Mouse (Mus musculus) layer of hippocampus, postnatal 36 days (tissue): ENCODE results near the gene Tmc5. TPM values are rescaled to one million over a fixed set of nuclear protein-coding genes. Genes with fewer than 3 reads are reported as not detected.

Source experiments
- DNase-seq, 2 experiments: peaks; one replicate each; pipeline ENCODE4 v3.0.0; 2022
- total RNA-seq, 2 experiments: library from RNA; stranded (reverse); gene quantifications; 2 replicates each; pipeline ENCODE4 v1.2.3; 2021

Gene Tmc5
- total RNA-seq, 2 experiments from 2014 or later: 0.23 to 0.27 TPM

DNA sequence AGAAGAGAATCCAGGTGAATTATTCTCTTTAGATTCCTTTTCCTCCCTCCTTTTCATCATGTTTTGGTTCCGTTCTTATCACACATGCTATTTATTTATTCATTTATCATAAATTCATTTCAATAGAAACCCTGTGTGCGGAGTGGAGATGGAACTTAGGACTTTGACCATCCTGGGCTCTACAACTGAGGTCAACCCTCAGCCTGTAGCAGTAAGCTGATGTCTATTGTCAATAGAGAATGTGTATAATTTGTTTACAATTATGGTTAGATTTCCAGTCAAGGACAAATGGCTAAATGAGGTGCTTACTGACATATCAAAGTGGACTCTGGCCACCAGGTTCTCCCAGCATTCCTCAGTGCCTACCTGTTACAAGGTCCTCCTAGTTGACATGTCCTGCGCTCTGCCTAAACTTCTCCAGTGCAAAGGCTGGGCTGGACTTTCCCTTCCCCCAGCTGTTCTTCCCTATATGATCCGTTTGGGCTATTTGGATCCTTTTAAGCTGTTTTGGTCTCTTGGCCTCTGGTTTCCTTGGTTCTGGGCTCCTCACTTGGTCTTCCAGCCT, 14.2 kb downstream of the Tmc5 start:
- DNase-seq: no peak

- DNase-seq: no peak
These were observed 14.8 kb downstream of the Tmc5 start for GRCm38 (mm10) chr7:118611933-118612332.

- DNase-seq: no peak
These were observed 17.0 kb downstream of the Tmc5 start for GRCm38 (mm10) chr7:118614076-118614475.

DNA sequence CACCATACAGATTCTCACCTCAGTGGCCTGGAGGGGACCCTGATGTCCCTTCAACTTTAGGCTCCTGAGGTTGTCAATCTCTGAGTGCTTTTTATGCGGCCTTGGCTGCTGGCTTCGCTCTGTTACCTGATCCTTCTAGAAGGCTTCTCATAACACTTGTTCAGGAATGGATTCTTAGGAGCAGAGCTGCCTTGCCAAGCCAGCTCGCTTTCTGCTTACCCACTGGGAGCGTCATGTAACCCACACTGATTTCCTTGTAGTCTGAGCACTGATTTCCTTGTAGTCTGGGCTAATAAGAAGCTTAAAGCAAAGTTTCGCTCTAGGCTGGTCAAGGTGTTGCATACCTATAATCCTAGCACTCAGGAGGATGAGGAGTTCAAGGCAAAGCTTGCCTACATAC, 21.0 kb downstream of the Tmc5 start:
- DNase-seq: no peak

GRCm38 (mm10) chr7:118620243-118620906, 23.3 kb downstream of the Tmc5 start:
- no peak for DNase-seq

GRCm38 (mm10) chr7:118621094-118621493, 24.0 kb downstream of the Tmc5 start:
- DNase-seq: no peak

DNA sequence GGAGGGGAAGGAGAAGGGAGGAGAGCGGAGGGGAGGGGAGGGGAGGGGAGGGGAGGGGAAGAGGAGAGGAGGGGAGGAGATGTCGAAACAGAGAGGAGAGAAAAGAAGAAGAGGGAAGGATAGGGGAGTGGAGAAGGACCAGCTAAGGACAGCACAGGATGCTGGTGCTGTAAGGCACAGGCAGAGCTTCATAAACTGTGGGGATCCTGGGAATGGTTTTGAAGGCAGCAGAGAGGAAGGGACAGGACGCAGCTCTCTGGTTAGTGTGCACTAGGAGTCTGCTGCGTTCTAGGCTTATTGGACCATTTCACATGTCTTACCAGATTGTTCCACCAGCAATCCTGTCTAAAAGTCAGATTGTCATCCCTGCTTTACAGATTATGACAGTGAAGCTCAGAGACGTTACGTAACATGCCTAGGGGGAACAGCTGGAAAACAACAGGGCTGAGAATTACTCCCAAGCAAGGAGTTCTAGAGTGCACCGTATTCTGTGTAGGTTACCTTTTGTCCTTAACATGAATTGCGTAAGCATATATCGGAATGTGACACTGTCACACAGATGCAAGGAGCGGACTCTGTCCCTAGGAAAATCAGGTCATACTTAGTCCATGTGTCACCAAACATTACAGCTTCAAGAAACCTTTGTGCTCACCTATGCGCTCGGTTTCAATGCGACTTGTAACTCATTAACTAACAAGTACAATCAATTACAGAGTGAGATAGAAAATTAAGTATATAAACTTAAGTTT, 30.6 kb downstream of the Tmc5 start:
- DNase-seq: no peak

- no peak for DNase-seq
These were observed 36.0 kb downstream of the Tmc5 start for GRCm38 (mm10) chr7:118633094-118633493.

DNA sequence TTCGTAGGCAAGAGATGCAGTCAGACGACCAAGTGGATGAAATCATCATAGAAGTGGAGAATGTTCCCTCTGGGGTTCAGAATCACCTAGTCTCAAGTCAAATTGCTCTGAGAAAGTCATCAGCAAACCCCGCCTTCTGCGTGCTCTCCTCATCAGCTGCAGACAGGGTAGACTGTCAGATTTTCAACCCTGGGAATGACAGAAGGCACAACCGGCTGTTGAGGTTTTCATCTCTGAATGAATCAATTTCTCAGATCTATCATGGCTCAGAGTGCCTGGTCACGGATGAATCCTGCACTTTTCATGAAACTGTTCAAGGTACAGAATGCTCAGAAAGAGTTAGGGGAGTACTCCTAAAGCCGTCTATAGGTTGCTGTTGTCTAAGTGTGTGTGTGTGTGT, 36.9 kb downstream of the Tmc5 start:
- peak; percentile 33 to 41 for DNase-seq

DNA sequence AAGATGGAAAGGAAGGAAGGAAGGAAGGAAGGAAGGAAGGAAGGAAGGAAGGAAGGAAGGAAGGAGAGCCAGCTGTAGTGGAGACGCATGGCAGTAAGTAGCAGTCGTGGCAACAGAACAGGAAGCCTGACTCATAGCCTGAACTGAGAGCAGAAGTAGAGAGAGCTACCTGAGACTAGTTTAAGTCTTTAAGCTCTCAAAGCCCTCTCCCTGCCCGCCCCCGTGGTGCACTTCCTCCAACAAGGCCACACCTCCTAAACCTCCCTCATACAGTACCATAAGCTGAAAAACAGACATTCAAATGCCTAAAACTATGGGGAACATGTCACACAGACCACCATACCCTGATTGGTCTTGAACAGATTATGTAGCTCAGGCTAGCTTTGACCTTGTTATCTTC, 40.4 kb downstream of the Tmc5 start:
- no peak for DNase-seq

DNA sequence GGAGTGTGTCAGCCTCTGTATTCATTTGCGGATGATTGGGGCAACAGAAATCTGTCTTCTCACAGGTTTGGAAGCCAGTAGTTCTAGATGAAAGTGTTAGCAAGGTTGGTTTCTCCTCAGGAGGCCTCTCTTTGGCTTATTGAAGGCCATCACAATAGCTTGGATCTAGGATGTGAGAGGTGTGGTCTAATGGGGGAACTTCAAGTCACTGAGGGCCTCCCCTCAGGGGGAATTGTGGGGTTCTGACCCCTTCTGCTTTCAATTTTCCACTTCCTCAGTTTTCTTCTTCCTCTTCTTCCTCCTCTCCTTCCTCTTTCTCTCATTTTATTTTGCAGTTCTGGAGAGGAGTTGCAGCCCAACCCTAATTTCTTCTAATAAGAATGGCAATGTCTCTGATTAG, 49.1 kb downstream of the Tmc5 start:
- DNase-seq: no peak

DNA sequence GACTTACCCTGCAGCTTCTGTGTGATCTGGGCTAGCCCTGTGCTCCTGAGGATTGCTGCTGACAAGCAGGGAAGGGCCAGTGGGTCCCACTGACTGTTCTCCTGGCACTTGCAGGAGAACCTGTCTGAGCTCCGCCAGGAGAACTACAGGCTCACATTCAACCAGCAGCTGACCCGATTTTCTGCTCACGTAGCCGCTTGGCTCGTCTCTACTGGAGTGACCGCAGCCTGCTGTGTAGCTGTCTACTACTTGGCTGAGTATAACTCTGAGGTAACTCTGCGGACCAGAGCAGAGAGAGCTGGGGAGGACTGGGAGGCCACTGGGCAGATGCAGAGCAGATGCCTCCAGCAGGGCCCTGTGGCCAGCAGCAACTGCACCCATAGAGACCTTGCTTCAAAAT, 52.2 kb downstream of the Tmc5 start:
- peak; percentile 8 to 17 for DNase-seq

DNA sequence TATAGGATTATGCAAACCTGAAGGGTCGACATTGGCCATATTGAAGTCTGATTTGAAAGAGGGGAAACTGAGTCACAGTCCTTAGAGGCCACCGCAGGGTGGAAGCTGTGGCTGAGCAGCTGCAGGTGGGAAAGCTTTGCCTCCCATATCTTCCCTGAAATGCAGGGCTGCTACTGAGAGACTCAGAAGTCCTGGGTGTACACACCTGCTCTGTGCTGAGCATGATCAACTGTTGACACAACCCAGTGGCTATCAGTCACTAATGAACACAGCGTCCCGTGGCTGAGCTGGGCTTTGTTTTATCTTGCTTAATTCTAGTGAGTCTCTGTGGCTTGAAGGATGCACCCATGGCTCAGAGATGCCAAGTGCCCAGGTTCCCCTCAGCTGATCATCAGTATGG, 53.0 kb downstream of the Tmc5 start:
- no peak for DNase-seq

- DNase-seq: no peak
These were observed 53.8 kb downstream of the Tmc5 start for GRCm38 (mm10) chr7:118650891-118651290.

GRCm38 (mm10) chr7:118652572-118653295, 55.6 kb downstream of the Tmc5 start:
- DNase-seq: no peak

GRCm38 (mm10) chr7:118656730-118657129, 59.6 kb downstream of the Tmc5 start:
- DNase-seq: no peak

DNA sequence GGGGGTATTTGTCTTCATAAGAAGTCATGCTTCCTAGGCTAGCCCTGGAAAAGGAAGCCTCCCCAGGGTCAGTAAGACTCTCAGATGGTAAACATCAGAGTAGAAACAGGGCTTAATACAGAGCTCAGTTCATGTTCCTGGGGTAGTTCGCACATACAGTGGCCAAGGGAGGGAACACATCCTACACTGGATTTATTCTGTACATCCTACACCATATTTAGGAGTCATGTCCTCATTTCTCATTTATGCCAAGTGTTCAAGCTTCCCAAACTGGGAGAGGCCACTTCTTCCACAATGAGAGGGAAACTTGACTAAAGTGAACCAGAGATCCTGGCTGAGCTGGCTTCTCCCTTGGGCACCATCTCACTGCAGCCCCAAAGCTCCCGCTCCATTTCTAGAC, 70.7 kb downstream of the Tmc5 start:
- no peak for DNase-seq

- DNase-seq: no peak
These were observed 73.0 kb downstream of the Tmc5 start for GRCm38 (mm10) chr7:118670142-118670541.

DNA sequence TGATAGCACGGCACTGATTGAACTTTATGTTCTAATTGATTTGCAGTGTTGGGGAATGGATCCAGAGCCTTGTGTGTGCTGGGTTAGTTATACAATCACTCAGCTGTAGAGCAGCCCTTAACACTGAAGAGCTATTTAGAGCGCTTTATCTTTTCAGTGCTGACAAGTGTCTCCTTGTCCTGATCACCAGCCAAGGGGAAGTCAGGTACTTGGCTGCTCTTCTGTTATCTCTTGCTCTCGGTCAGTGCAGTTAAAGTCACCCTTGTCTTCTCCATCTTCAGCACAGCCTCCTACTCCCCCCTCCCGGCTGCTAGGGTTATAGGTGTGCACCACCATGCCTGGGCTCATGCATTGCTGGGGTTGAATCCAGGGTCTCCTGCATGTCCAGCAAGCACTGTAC, 79.7 kb downstream of the Tmc5 start:
- DNase-seq: peak in 1 of 2 experiments; percentile 10

GRCm38 (mm10) chr7:118688199-118688598, 91.1 kb downstream of the Tmc5 start:
- DNase-seq: peak; percentile 77 to 86

DNA sequence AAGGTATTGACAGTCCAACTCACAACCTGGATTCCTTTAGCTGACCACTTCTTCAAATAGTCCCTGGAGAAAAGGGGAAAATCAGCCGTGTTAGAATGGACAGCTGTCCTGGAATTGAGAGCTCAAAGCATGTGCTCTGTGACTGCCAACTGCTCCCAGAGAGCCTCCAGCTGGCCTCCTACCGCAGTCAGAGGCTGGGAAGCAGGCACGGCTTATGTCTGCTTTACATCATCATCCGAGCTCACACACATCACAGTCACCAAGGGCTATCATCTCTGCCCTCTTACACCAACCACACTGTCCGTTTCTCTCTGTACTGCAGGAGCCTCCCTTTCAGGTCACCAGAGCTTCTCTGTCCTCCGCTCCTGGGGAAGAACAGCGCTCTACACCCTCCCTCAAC, 92.0 kb downstream of the Tmc5 start:
- peak in 1 of 2 experiments; percentile 51 for DNase-seq

- DNase-seq: no peak
These were observed 94.2 kb downstream of the Tmc5 start for GRCm38 (mm10) chr7:118691287-118691686.

GRCm38 (mm10) chr7:118696146-118696545, 99.0 kb downstream of the Tmc5 start:
- DNase-seq: no peak
